Comparison of ENCODE assay signal across 15 mouse cellular contexts in genomic region chr1:152081954-152082711, GRCm38 (mm10). TPM values are rescaled to one million over a fixed set of nuclear protein-coding genes. Genes with fewer than 3 reads are reported as not detected.
DNase-seq lines count a peak whose midpoint lies in the region; ATAC-seq and TF ChIP-seq lines count a peak whose summit lies in the region.
"Had no signal": no experiment of that assay in that cellular context is flagged by ENCODE, and none has a peak within 500 bp of the region (broad histone marks: within the 10 kb centered on the region; RNA-seq: fewer than 3 reads in every experiment).

No protein-coding gene starts in this region.

- intact Hi-C loops in gastrocnemius, adult 2 months (cut with DNase I), result no loop called here
- intact Hi-C loops in gastrocnemius, postnatal 14 days (cut with DNase I; ENCODE audit: low total_unique reads), result no loop called here

- no peaks in the 10 kb centered on the region for H3K9me3 ChIP-seq in midbrain, embryonic 10.5 days (replicated peaks)
- H3K9me3 ChIP-seq in midbrain, embryonic 16.5 days (replicated peaks; ENCODE audit: control insufficient read depth, low read length, poor library complexity, severe bottlenecking), result no peaks in the 10 kb centered on the region
- H3K9me3 ChIP-seq in midbrain, embryonic 15.5 days, result no peaks in the 10 kb centered on the region
- H3K9me3 ChIP-seq: forebrain, embryonic 15.5 days; heart, embryonic 13.5 days; limb, embryonic 13.5 days; neural tube, embryonic 15.5 days had no signal

- DNase-seq in gastrocnemius, adult 2 months, result no peak
- DNase-seq in gastrocnemius, postnatal 14 days, result no peak
- DNase-seq in midbrain, embryonic 10.5 days (ENCODE audit: low spot score), result no peak
- no peak for DNase-seq in kidney, postnatal 4 days
- no peak for DNase-seq in adrenal gland, adult 2 months
- DNase-seq: gastrocnemius, postnatal 36 days; layer of hippocampus, adult 9-11 months; lung, postnatal 4 days had no signal

- peak overlapping the region; percentile 20; the same call in 1 of the 2 replicates for H3K27ac ChIP-seq in gastrocnemius, adult 2 months
- H3K27ac ChIP-seq in midbrain, embryonic 10.5 days (replicated peaks), result peak overlapping the region; percentile 57; the same call in 1 of the 2 replicates
- H3K27ac ChIP-seq in midbrain, embryonic 16.5 days (ENCODE audit: low read length), result no peak overlapping the region
- 0 out of 2 replicates have a peak overlapping the region, but pooled peaks have one; percentile 15 for H3K27ac ChIP-seq in midbrain, embryonic 15.5 days
- H3K27ac ChIP-seq: forebrain, embryonic 15.5 days; heart, embryonic 13.5 days; limb, embryonic 13.5 days; neural tube, embryonic 15.5 days had no signal

- H3K4me2 ChIP-seq in midbrain, embryonic 16.5 days (ENCODE audit: low read length), result no peak overlapping the region
- H3K4me2 ChIP-seq in midbrain, embryonic 15.5 days, result no peak overlapping the region
- H3K4me2 ChIP-seq: forebrain, embryonic 15.5 days; heart, embryonic 13.5 days; limb, embryonic 13.5 days; neural tube, embryonic 15.5 days had no signal

- H3K9ac ChIP-seq in midbrain, embryonic 16.5 days (ENCODE audit: low read depth, low read length), result no peak overlapping the region
- H3K9ac ChIP-seq in midbrain, embryonic 15.5 days, result no peak overlapping the region
- H3K9ac ChIP-seq: forebrain, embryonic 15.5 days; heart, embryonic 13.5 days; limb, embryonic 13.5 days; neural tube, embryonic 15.5 days had no signal

- 78% methylated on average over 8 of the region's 8 CpGs for WGBS in midbrain, embryonic 10.5 days
- WGBS in midbrain, embryonic 16.5 days, result 71% methylated on average over 8 of the region's 8 CpGs
- WGBS in midbrain, embryonic 15.5 days, result 73% methylated on average over 8 of the region's 8 CpGs

- H3K4me3 ChIP-seq in gastrocnemius, adult 2 months, result no peak overlapping the region
- H3K4me3 ChIP-seq in midbrain, embryonic 10.5 days, result no peak overlapping the region
- no peak overlapping the region for H3K4me3 ChIP-seq in midbrain, embryonic 16.5 days (ENCODE audit: low read depth, low read length)
- H3K4me3 ChIP-seq in midbrain, embryonic 15.5 days, result no peak overlapping the region
- H3K4me3 ChIP-seq: forebrain, embryonic 15.5 days; heart, embryonic 13.5 days; limb, embryonic 13.5 days; neural tube, embryonic 15.5 days had no signal

- no peaks in the 10 kb centered on the region for H3K27me3 ChIP-seq in midbrain, embryonic 10.5 days (ENCODE audit: low read depth, poor library complexity, severe bottlenecking)
- no peaks in the 10 kb centered on the region for H3K27me3 ChIP-seq in midbrain, embryonic 16.5 days (ENCODE audit: control insufficient read depth, insufficient read depth, low read depth, low read length)
- H3K27me3 ChIP-seq in midbrain, embryonic 15.5 days (replicated peaks), result no peaks in the 10 kb centered on the region
- H3K27me3 ChIP-seq: forebrain, embryonic 15.5 days; heart, embryonic 13.5 days; limb, embryonic 13.5 days; neural tube, embryonic 15.5 days had no signal

- no peak for TF ChIP-seq CTCF in gastrocnemius, adult 2 months (IDR thresholded peaks at IDR 0.05)

- no peak for ATAC-seq in midbrain, embryonic 16.5 days
- ATAC-seq in midbrain, embryonic 15.5 days (replicated peaks), result no peak
- ATAC-seq: forebrain, embryonic 15.5 days; inflammation-experienced regulatory T-cells, adult 6 months had no signal

- peaks cover 54% of the 10 kb centered on the region for H3K4me1 ChIP-seq in midbrain, embryonic 10.5 days
- H3K4me1 ChIP-seq in midbrain, embryonic 16.5 days (ENCODE audit: control insufficient read depth, insufficient read depth, low read length), result peaks cover 32% of the 10 kb centered on the region
- peaks cover 43% of the 10 kb centered on the region for H3K4me1 ChIP-seq in midbrain, embryonic 15.5 days

- H3K36me3 ChIP-seq in midbrain, embryonic 10.5 days, result no peaks in the 10 kb centered on the region
- H3K36me3 ChIP-seq in midbrain, embryonic 16.5 days (ENCODE audit: control insufficient read depth, insufficient read depth, low read length), result no peaks in the 10 kb centered on the region
- H3K36me3 ChIP-seq in midbrain, embryonic 15.5 days (replicated peaks), result no peaks in the 10 kb centered on the region
- H3K36me3 ChIP-seq: forebrain, embryonic 15.5 days; heart, embryonic 13.5 days; limb, embryonic 13.5 days; neural tube, embryonic 15.5 days had no signal

RNA-seq across cellular contexts. Expression of gene 1700025G04Rik, which starts 7.8 kb away (rescaled TPM):
- total RNA-seq in gastrocnemius, adult 2 months (2021), result 10 to 100 TPM; 66.2 to 72.2 TPM
- 10 to 100 TPM; 50.2 to 53.4 TPM for total RNA-seq in gastrocnemius, postnatal 14 days (2021)
- polyA plus RNA-seq in midbrain, embryonic 10.5 days (2016; fragmentation: Nextera tagmentation; extraction: Ambion mirVana), result 17.6 and 20.5 TPM in 2 replicates
- 27.3 and 28.5 TPM in 2 replicates for polyA plus RNA-seq in midbrain, embryonic 16.5 days (2015; fragmentation: Nextera tagmentation; extraction: Ambion mirVana)
- 34.6 and 37.8 TPM in 2 replicates for polyA plus RNA-seq in midbrain, embryonic 15.5 days (2015; fragmentation: Nextera tagmentation; extraction: Ambion mirVana)
- total RNA-seq in adrenal gland, adult 2 months (2021), result 10 to 100 TPM; 53.7 to 66.1 TPM
- polyA plus RNA-seq in adrenal gland, adult 2 months (2012; rRNA removed), result 2.6 and 3.0 TPM in 2 replicates
